Mouse (Mus musculus) forebrain, embryonic 12.5 days (tissue): Measurements from ENCODE around the gene Apoc3. TPM values are rescaled to one million over a fixed set of nuclear protein-coding genes. Genes with fewer than 3 reads are reported as not detected.

ENCODE experiments used
- ATAC-seq: fragments of 200-750 bp; cut with Nextera tagmentation; 2 replicates; pipeline ENCODE4 v1.8.0; 2017; ENCODE audit warnings: moderate TSS enrichment; ENCODE audit not compliant: low FRiP score
- H3K27ac ChIP-seq: fragments of 300-500 bp; sonication (generic); 2 replicates; pipeline ENCODE4 v1.5.1; 2016; ENCODE audit warnings: mild to moderate bottlenecking
- H3K27me3 ChIP-seq: fragments of 300-500 bp; sonication (generic); 2 replicates; pipeline ENCODE4 v1.6.1; 2016; ENCODE audit warnings: mild to moderate bottlenecking
- H3K36me3 ChIP-seq: fragments of 300-500 bp; sonication (generic); replicated peaks from 2 replicates; pipeline ENCODE4 v1.6.1; 2016; ENCODE audit warnings: mild to moderate bottlenecking
- H3K4me1 ChIP-seq: fragments of 300-500 bp; sonication (generic); 2 replicates; pipeline ENCODE4 v1.6.1; 2016
- H3K4me2 ChIP-seq: fragments of 300-500 bp; sonication (generic); 2 replicates; pipeline ENCODE4 v1.6.1; 2016; ENCODE audit warnings: mild to moderate bottlenecking, moderate library complexity
- H3K4me3 ChIP-seq: fragments of 300-500 bp; sonication (generic); replicated peaks from 2 replicates; pipeline ENCODE4 v1.5.1; 2016; ENCODE audit warnings: mild to moderate bottlenecking
- H3K9ac ChIP-seq: fragments of 300-500 bp; sonication (generic); 2 replicates; pipeline ENCODE4 v1.6.1; 2016; ENCODE audit warnings: mild to moderate bottlenecking
- H3K9me3 ChIP-seq: fragments of 300-500 bp; sonication (generic); 2 replicates; pipeline ENCODE4 v1.6.1; 2016
- WGBS: fragments of 180-500 bp; shearing (Covaris S2); methylation state at CpG from one replicate; pipeline ENCODE4 v1.1.7; 2016; 5-methylcytosine and 5-hydroxymethylcytosine counted together
- polyA plus RNA-seq: library from polyadenylated mRNA; unstranded; fragments of >200 nt; fragmentation: Nextera tagmentation; extraction: Ambion mirVana; gene quantifications from 2 replicates; pipeline ENCODE4 v1.2.1, GENCODE M21; 2016

Apoc3 gene
- polyA plus RNA-seq, 1 experiment from 2014 or later, result not detected

DNA sequence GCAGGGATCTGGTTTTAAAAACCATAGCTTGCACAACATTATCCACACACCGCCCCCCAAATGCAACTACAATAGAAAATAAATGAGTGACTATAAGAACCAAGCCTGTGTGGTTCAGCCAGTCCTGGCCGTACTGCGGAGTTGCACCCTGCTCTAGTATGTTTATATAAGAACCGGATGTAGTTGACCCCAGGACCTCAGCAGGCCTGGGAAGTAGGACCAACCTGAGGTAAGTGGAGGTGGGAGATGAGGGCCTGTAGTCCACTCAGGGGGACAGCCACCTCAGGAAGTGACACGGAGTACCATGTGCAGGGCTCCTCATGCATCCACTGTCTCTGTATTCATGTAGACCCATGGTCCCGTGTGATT is 28.0 kb downstream of the Apoc3 start:
- no peak for ATAC-seq
- Histone ChIP-seq H3K4me1 (no peaks in the 10 kb centered on the region), H3K4me3 (no peak overlapping the region), H3K27ac (no peak overlapping the region), H3K36me3 (peaks cover 68% of the 10 kb centered on the region), H3K27me3 (no peaks in the 10 kb centered on the region), H3K4me2 (no peak overlapping the region), H3K9ac (no peak overlapping the region), H3K9me3 (no peaks in the 10 kb centered on the region)
- WGBS, result 87% methylated on average over 6 of the region's 6 CpGs

DNA sequence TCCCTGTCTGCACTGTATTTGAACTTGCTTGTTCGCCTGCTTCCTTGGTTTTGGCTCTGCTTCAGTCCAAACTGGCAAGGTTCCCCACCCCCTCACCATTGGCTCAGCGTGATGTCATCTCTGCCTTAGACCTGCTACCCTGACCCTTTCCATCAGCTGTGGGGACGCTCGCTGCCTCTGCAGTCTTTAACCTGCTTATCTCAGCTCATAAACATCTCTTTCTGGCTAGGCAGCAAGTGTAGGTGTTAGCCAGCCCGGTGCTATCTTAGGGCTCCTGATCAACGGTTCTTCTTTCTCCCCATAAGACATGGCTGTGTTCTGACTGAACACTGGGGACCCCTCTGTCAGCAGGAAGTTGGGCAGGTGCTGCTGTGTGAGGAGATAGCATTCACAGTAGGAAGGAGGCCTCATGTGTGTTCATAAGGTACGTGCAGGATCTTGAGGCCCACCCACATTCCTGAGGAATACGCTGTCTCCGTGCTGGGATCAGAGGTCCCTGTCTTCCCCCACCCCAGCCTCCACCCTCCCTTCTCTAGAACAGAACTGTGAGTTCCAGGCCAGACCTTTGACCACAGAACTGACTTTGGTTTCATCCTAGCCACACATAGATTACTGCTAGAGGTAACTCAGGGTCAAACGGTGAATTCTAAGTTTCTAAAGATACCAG is 28.5 kb downstream of the Apoc3 start:
- Histone ChIP-seq H3K4me3 (no peak overlapping the region), H3K4me2 (no peak overlapping the region), H3K4me1 (no peaks in the 10 kb centered on the region), H3K9me3 (no peaks in the 10 kb centered on the region), H3K27ac (no peak overlapping the region), H3K36me3 (peaks cover 64% of the 10 kb centered on the region), H3K9ac (no peak overlapping the region), H3K27me3 (no peaks in the 10 kb centered on the region)
- WGBS, result 90% methylated on average over 10 of the region's 10 CpGs
- no peak for ATAC-seq

DNA sequence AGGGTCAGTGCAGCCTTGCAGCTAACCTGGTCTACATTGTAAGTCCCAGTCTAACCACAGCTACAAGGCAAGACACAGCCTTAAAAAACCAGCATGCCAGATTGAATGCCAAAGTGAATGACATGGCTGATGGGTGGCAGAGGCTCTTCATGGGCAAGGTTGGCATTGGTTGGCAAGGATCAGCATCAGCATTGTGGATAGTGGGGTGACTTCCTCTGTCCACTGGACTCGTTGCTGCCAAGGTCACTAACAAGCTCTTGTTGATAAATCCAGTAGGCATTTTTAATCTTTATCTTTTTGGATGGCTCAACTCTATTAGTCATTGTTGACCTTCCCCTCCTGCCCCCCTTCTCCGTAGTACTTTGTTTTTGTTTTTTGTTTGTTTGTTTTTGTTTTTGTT is 35.8 kb downstream of the Apoc3 start:
- H3K4me3 ChIP-seq, result no peak overlapping the region
- 95% methylated on average over 2 of the region's 2 CpGs for WGBS

GRCm38 (mm10) chr9:46198936-46199335 is 36.5 kb downstream of the Apoc3 start:
- ATAC-seq, result no peak
- 84% methylated on average over 7 of the region's 7 CpGs for WGBS
- H3K36me3 ChIP-seq, result peaks cover 71% of the 10 kb centered on the region

More for the DNA sequence above, 35.8 kb downstream of the Apoc3 start:
- no peak overlapping the region for H3K4me2 ChIP-seq
- H3K27ac ChIP-seq, result no peak overlapping the region
- H3K9me3 ChIP-seq, result no peaks in the 10 kb centered on the region
- no peaks in the 10 kb centered on the region for H3K4me1 ChIP-seq
- peaks cover 76% of the 10 kb centered on the region for H3K36me3 ChIP-seq
- ATAC-seq, result no peak
- no peak overlapping the region for H3K9ac ChIP-seq
- no peaks in the 10 kb centered on the region for H3K27me3 ChIP-seq

DNA sequence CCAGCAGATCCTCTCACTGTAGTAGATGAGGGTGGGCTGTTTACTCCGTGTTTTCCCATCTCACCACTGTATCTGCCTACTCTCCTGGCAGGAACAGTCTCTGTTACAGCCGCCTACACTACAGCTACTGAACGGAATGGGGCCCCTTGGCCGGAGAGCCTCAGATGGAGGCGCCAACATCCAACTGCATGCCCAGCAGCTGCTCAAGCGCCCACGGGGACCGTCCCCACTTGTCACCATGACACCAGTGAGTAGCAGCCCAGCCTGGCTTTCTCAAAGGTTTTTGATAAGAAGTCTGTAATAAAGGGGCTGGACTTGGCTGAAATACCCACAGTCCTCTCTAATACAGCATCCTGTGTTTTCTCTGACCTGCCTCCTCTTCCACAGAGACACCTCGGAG is 37.0 kb downstream of the Apoc3 start:
- Histone ChIP-seq H3K9me3 (no peaks in the 10 kb centered on the region), H3K27ac (no peak overlapping the region), H3K9ac (no peak overlapping the region), H3K27me3 (no peaks in the 10 kb centered on the region), H3K4me1 (no peaks in the 10 kb centered on the region), H3K4me3 (no peak overlapping the region), H3K36me3 (peaks cover 71% of the 10 kb centered on the region), H3K4me2 (no peak overlapping the region)
- WGBS, result 93% methylated on average over 9 of the region's 9 CpGs
- ATAC-seq, result no peak

More at GRCm38 (mm10) chr9:46198936-46199335, 36.5 kb downstream of the Apoc3 start:
- no peak overlapping the region for H3K27ac ChIP-seq
- no peaks in the 10 kb centered on the region for H3K4me1 ChIP-seq
- H3K4me3 ChIP-seq, result no peak overlapping the region
- no peaks in the 10 kb centered on the region for H3K9me3 ChIP-seq
- no peaks in the 10 kb centered on the region for H3K27me3 ChIP-seq
- no peak overlapping the region for H3K9ac ChIP-seq
- H3K4me2 ChIP-seq, result no peak overlapping the region

- H3K9me3 ChIP-seq, result no peaks in the 10 kb centered on the region
- H3K27me3 ChIP-seq, result no peaks in the 10 kb centered on the region
- no peak overlapping the region for H3K9ac ChIP-seq
- WGBS, result 88% methylated on average over 12 of the region's 12 CpGs
- H3K4me3 ChIP-seq, result no peak overlapping the region
- peaks cover 67% of the 10 kb centered on the region for H3K36me3 ChIP-seq
- no peak overlapping the region for H3K4me2 ChIP-seq
- no peak for ATAC-seq
- H3K4me1 ChIP-seq, result no peaks in the 10 kb centered on the region
- H3K27ac ChIP-seq, result no peak overlapping the region
These were observed 38.7 kb downstream of the Apoc3 start for GRCm38 (mm10) chr9:46196699-46197169.

DNA sequence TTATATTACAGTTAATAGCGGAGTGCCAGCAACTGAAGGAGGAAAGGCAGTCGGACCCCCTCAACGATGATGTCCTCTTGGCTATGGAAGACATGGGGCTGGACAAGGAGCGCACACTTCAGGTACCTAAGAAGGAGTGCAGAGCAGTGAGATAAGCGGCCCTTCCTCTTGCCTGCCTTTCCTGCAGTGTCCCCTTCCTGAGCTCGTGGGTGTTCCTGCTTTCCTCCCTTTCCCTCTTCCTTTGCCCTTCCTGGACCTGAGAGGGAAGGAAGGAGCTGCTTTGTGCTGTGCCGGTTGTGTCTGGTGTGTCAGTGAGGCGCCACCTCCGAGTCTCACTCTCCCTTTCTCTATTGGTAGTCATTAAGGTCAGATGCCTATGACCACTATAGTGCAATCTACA is 40.6 kb downstream of the Apoc3 start:
- no peak overlapping the region for H3K27ac ChIP-seq
- H3K4me2 ChIP-seq, result no peak overlapping the region
- no peaks in the 10 kb centered on the region for H3K4me1 ChIP-seq
- H3K27me3 ChIP-seq, result no peaks in the 10 kb centered on the region
- no peaks in the 10 kb centered on the region for H3K9me3 ChIP-seq
- WGBS, result 91% methylated on average over 9 of the region's 9 CpGs
- H3K4me3 ChIP-seq, result no peak overlapping the region
- H3K36me3 ChIP-seq, result peaks cover 52% of the 10 kb centered on the region
- ATAC-seq, result no peak
- H3K9ac ChIP-seq, result no peak overlapping the region

GRCm38 (mm10) chr9:46192642-46193041 is 42.8 kb downstream of the Apoc3 start:
- Histone ChIP-seq H3K27ac (no peak overlapping the region), H3K4me3 (no peak overlapping the region), H3K4me1 (no peaks in the 10 kb centered on the region), H3K27me3 (no peaks in the 10 kb centered on the region), H3K9ac (no peak overlapping the region), H3K4me2 (no peak overlapping the region), H3K36me3 (peaks cover 31% of the 10 kb centered on the region), H3K9me3 (no peaks in the 10 kb centered on the region)
- WGBS, result 88% methylated on average over 6 of the region's 6 CpGs
- no peak for ATAC-seq

- no peak overlapping the region for H3K4me2 ChIP-seq
- peaks cover 22% of the 10 kb centered on the region for H3K36me3 ChIP-seq
- no peak overlapping the region for H3K27ac ChIP-seq
- H3K9me3 ChIP-seq, result no peaks in the 10 kb centered on the region
- H3K9ac ChIP-seq, result no peak overlapping the region
- H3K4me1 ChIP-seq, result no peaks in the 10 kb centered on the region
- 46% methylated on average over 1 of the region's 1 CpGs for WGBS
- no peak overlapping the region for H3K4me3 ChIP-seq
- no peak for ATAC-seq
- H3K27me3 ChIP-seq, result no peaks in the 10 kb centered on the region
These were observed 43.8 kb downstream of the Apoc3 start for GRCm38 (mm10) chr9:46191644-46192043.

DNA sequence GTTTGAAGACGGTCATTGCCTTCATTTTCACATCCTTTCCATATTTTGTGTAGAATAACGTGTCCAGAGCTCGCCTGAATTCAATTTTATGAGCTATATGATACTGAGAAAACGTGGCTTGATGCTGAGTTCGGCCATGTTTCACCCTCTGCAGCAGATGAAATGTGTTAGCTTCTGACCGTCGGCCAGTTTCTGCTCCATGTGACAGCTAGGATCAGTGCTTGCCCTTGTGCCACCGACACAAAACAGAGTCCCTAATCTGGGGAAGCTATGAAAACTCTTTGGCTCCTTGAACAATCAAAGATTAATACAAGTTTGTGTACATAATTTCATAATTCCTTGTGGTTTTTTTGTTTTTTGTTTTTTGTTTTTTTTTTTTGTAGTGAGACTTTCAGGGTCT is 44.2 kb downstream of the Apoc3 start:
- Histone ChIP-seq H3K4me1 (no peaks in the 10 kb centered on the region), H3K27me3 (no peaks in the 10 kb centered on the region), H3K27ac (no peak overlapping the region), H3K4me2 (no peak overlapping the region), H3K9ac (no peak overlapping the region), H3K9me3 (no peaks in the 10 kb centered on the region), H3K4me3 (no peak overlapping the region), H3K36me3 (peaks cover 18% of the 10 kb centered on the region)
- WGBS, result 74% methylated on average over 8 of the region's 8 CpGs
- ATAC-seq, result no peak

DNA sequence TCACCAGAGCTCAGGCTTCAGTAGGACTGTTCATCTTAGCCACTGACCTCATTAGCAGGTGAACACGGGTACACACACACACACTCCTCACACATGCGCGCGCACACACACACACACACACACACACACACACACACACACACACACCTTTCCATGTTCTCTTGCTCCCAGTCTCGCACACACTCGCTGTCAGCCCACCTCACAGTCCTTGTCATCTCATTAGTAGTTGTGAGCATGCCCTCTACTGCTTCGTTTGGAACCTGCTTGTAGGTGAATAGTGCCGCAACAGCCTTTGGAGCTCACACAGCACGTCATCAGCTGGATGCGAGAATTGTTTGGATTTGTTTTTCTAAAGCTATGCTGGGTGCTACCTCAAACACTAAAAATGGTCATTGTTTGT is 46.1 kb downstream of the Apoc3 start:
- Histone ChIP-seq H3K4me3 (no peak overlapping the region), H3K4me2 (no peak overlapping the region), H3K4me1 (no peaks in the 10 kb centered on the region), H3K27me3 (no peaks in the 10 kb centered on the region), H3K9ac (no peak overlapping the region), H3K27ac (peak overlapping the region; percentile 61; the same call in 1 of the 2 replicates), H3K9me3 (no peaks in the 10 kb centered on the region), H3K36me3 (no peaks in the 10 kb centered on the region)
- WGBS, result 81% methylated on average over 10 of the region's 10 CpGs
- 0 out of 2 replicates have a peak, but pooled peaks have one; percentile 30 for ATAC-seq

DNA sequence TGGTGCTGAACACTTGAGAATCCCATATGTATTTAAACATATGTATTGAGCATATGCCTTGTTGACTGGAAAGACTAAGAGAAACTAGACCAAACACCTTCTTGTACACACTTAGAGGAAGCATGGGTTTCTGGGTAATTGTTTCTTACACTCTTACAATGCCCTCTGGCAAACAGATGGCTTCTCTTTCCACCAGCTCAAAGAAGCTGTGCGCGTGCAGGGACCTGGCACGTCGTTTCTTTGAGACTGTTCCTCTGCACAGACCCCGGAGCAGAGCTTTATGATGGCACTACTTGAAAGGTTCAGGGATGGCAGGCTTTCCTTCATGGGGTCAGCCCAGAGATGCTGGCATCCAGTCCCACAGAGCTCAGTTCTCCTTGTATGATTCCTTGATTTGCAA is 46.5 kb downstream of the Apoc3 start:
- Histone ChIP-seq H3K36me3 (no peaks in the 10 kb centered on the region), H3K9ac (no peak overlapping the region), H3K4me2 (no peak overlapping the region), H3K9me3 (no peaks in the 10 kb centered on the region), H3K27ac (peak overlapping the region; percentile 61; the same call in 1 of the 2 replicates), H3K4me1 (no peaks in the 10 kb centered on the region), H3K27me3 (no peaks in the 10 kb centered on the region), H3K4me3 (no peak overlapping the region)
- 79% methylated on average over 5 of the region's 5 CpGs for WGBS
- no peak for ATAC-seq

DNA sequence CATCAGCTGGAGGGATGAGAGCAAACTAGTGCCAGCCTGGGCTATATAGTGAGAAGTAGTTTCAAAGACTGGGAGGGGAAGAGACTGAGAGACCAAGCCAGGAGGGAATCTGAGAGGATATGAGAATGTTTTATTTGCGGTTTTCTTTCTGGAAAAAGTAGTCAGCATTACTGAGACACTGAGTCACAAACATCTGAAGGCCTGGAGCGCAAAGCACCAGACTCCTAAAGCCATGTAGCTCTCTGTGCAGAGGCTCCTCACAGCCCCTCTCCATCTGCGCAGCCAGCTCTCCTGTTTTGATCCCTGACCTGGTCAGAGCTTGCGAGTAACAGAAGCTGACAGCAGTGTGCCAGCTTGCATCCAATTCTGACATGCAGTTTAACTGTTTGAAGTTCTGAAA is 47.1 kb downstream of the Apoc3 start:
- no peak overlapping the region for H3K27ac ChIP-seq

More for the DNA sequence above, 47.1 kb downstream of the Apoc3 start:
- ATAC-seq, result no peak
- H3K4me3 ChIP-seq, result no peak overlapping the region
- no peak overlapping the region for H3K4me2 ChIP-seq
- no peaks in the 10 kb centered on the region for H3K36me3 ChIP-seq
- no peak overlapping the region for H3K9ac ChIP-seq
- no peaks in the 10 kb centered on the region for H3K4me1 ChIP-seq
- WGBS, result 91% methylated on average over 4 of the region's 4 CpGs
- H3K27me3 ChIP-seq, result no peaks in the 10 kb centered on the region
- H3K9me3 ChIP-seq, result no peaks in the 10 kb centered on the region
